Mouse (Mus musculus): ENCODE results near the gene Mybl2.

- TF ChIP-seq CTCF (IDR thresholded peaks at IDR 0.05 in 2 of 3, conservative IDR thresholded peaks at IDR 0.05 in 1 of 3; ENCODE audit: control insufficient read depth in 1 of 3, insufficient read depth in 1 of 3, low read depth in 2 of 3, low read length in 3 of 3, poor library complexity in 1 of 3, severe bottlenecking in 1 of 3) (no peak), POLR2AphosphoS2 (IDR thresholded peaks at IDR 0.05; ENCODE audit: low read length) (no peak), TAL1 (IDR thresholded peaks at IDR 0.05; ENCODE audit: low read length) (no peak), ZNF384 (IDR thresholded peaks at IDR 0.05; ENCODE audit: low read depth, low read length) (no peak), HCFC1 (IDR thresholded peaks at IDR 0.05; ENCODE audit: low read depth, low read length) (no peak), ZKSCAN1 (IDR thresholded peaks at IDR 0.05; ENCODE audit: low read depth, low read length) (no peak), POLR2A (IDR thresholded peaks at IDR 0.05; ENCODE audit: control insufficient read depth in 1 of 2, insufficient read depth in 1 of 2, low read depth in 1 of 2, low read length in 2 of 2, poor library complexity in 1 of 2) (no peak), GATA1 (IDR thresholded peaks at IDR 0.05; ENCODE audit: low read depth, low read length) (no peak), NRF1 (IDR thresholded peaks at IDR 0.05; ENCODE audit: insufficient read depth, low read depth, low read length, poor library complexity, severe bottlenecking) (no peak), EP300 (IDR thresholded peaks at IDR 0.05; ENCODE audit: low read depth in 1 of 2, low read length in 2 of 2) (no peak), MXI1 (IDR thresholded peaks at IDR 0.05; ENCODE audit: low read depth, low read length) (no peak)
These were observed 2.4 kb upstream of the Mybl2 start for GRCm38 (mm10) chr2:163052101-163052500.

All from MEL (cell line).